Mouse (Mus musculus): Measurements from ENCODE around the gene Soga1.

GRCm38 (mm10) chr2:157040649-157041046, 38.4 kb downstream of the Soga1 start:
- TF ChIP-seq POLR2A (IDR thresholded peaks at IDR 0.05; ENCODE audit: insufficient read depth, low read depth, low read length) (no peak), CTCF (IDR thresholded peaks at IDR 0.05; ENCODE audit: insufficient read depth, low read depth, low read length) (peak; percentile 8; the same call in 1 of the 2 replicates)
